Mouse (Mus musculus) embryonic facial prominence, embryonic 10.5 days (tissue): ENCODE results near the gene Tex37. TPM values are rescaled to one million over a fixed set of nuclear protein-coding genes. Genes with fewer than 3 reads are reported as not detected.

Experiments used
- DNase-seq: peaks from one replicate; pipeline ENCODE4 v3.0.0-alpha.2; 2017; ENCODE audit warnings: low spot score
- H3K27ac ChIP-seq: fragments of 300-500 bp; sonication (generic); replicated peaks from 2 replicates; pipeline ENCODE4 v1.5.1; 2016; ENCODE audit warnings: mild to moderate bottlenecking
- H3K27me3 ChIP-seq: fragments of 300-500 bp; sonication (generic); replicated peaks from 2 replicates; pipeline ENCODE4 v1.6.1; 2016; ENCODE audit warnings: low read depth, mild to moderate bottlenecking; ENCODE audit not compliant: poor library complexity, severe bottlenecking
- H3K36me3 ChIP-seq: fragments of 300-500 bp; sonication (generic); replicated peaks from 2 replicates; pipeline ENCODE4 v1.6.1; 2016; ENCODE audit warnings: mild to moderate bottlenecking, moderate library complexity
- H3K4me1 ChIP-seq: fragments of 300-500 bp; sonication (generic); 2 replicates; pipeline ENCODE4 v1.6.1; 2016
- H3K4me3 ChIP-seq: fragments of 300-500 bp; sonication (generic); 2 replicates; pipeline ENCODE4 v1.5.1; 2016; ENCODE audit warnings: mild to moderate bottlenecking, moderate library complexity
- H3K9me3 ChIP-seq: fragments of 300-500 bp; sonication (generic); 2 replicates; pipeline ENCODE4 v1.6.1; 2016; ENCODE audit warnings: mild to moderate bottlenecking
- WGBS: fragments of 180-500 bp; shearing (Covaris S2); methylation state at CpG from one replicate; pipeline ENCODE4 v1.1.7; 2016; 5-methylcytosine and 5-hydroxymethylcytosine counted together
- polyA plus RNA-seq: library from polyadenylated mRNA; unstranded; fragments of >200 nt; fragmentation: Nextera tagmentation; extraction: Ambion mirVana; gene quantifications from 2 replicates; pipeline ENCODE4 v1.2.1, GENCODE M21; 2016

Gene Tex37
- polyA plus RNA-seq, 1 experiment from 2014 or later = not detected

DNA sequence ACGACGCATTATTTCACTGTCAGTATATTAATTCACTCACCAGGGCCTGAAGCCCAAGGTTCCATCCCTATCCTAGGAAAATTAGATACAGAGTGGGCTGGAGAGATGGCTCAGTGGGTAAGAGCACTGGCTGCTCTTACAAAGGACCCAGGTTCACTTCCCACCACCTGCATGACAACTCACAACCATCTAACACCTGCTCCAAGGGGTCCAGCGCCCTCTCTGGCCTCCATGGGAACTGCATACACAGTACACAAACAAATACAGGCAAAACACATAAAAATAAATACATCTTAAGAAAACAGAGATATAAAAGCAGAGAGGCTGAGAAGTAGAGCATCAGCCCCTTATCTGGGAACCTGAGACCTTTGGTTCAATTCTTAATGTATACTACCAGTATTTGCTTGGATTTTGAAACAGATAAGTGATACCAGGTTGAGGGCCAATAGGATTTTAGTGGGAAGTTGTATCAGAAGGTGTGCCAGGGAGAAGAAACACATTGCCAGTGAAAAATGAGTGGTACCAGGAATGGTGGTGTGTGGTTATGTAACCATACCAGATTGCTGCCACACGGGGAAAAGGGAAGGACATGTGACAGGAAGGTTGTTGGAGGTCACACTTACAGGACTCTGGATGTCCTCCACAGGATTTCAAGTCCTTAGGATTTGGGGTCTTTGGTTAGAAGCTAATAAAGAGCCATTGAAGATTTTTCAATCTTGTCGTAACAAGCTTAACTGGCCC lies 44.5 kb downstream of the Tex37 start:
- 82% methylated on average over 5 of the region's 5 CpGs for WGBS
- Histone ChIP-seq H3K27me3 (no peaks in the 10 kb centered on the region), H3K27ac (no peak overlapping the region), H3K4me1 (0 out of 2 replicates have a peak, but pooled peaks cover 3% of the 10 kb centered on the region), H3K4me3 (no peak overlapping the region), H3K36me3 (peaks cover 8% of the 10 kb centered on the region), H3K9me3 (no peaks in the 10 kb centered on the region)
- no peak for DNase-seq

DNA sequence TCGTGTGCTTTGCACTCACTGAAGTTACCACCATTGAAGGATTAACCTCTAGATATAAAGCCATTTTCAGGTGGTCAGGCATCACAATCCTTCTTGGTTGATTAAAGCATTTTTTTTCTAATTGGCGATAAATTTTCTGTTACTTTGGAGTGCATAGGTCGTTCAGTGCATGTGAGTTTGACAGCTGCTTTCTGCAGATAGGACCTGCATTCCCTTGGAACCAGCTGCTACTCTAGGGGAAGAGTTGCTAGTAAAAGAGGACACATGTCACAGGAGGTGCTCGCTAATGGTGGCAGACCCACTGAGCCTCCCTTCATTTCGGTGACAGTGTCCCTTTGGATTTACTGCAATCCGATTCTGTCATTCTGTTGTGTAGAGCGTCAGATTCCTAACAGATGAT lies 46.2 kb downstream of the Tex37 start:
- H3K9me3 ChIP-seq = no peaks in the 10 kb centered on the region
- H3K27me3 ChIP-seq = no peaks in the 10 kb centered on the region
- no peaks in the 10 kb centered on the region for H3K36me3 ChIP-seq
- no peak overlapping the region for H3K27ac ChIP-seq
- WGBS = 85% methylated on average over 7 of the region's 7 CpGs
- H3K4me1 ChIP-seq = 0 out of 2 replicates have a peak, but pooled peaks cover 3% of the 10 kb centered on the region
- no peak overlapping the region for H3K4me3 ChIP-seq
- DNase-seq = no peak

GRCm38 (mm10) chr6:70872128-70872527 lies 46.6 kb downstream of the Tex37 start:
- H3K4me3 ChIP-seq = no peak overlapping the region
- 85% methylated on average over 10 of the region's 10 CpGs for WGBS
- H3K9me3 ChIP-seq = no peaks in the 10 kb centered on the region
- no peak overlapping the region for H3K27ac ChIP-seq
- 0 out of 2 replicates have a peak, but pooled peaks cover 3% of the 10 kb centered on the region for H3K4me1 ChIP-seq
- H3K36me3 ChIP-seq = no peaks in the 10 kb centered on the region
- no peaks in the 10 kb centered on the region for H3K27me3 ChIP-seq
- DNase-seq = no peak

- H3K9me3 ChIP-seq = no peaks in the 10 kb centered on the region
- H3K36me3 ChIP-seq = no peaks in the 10 kb centered on the region
- H3K4me3 ChIP-seq = no peak overlapping the region
- H3K27me3 ChIP-seq = no peaks in the 10 kb centered on the region
- H3K4me1 ChIP-seq = 0 out of 2 replicates have a peak, but pooled peaks cover 3% of the 10 kb centered on the region
- no peak for DNase-seq
- 71% methylated on average over 14 of the region's 14 CpGs for WGBS
- no peak overlapping the region for H3K27ac ChIP-seq
These were observed 47.2 kb downstream of the Tex37 start for GRCm38 (mm10) chr6:70871511-70871980.

DNA sequence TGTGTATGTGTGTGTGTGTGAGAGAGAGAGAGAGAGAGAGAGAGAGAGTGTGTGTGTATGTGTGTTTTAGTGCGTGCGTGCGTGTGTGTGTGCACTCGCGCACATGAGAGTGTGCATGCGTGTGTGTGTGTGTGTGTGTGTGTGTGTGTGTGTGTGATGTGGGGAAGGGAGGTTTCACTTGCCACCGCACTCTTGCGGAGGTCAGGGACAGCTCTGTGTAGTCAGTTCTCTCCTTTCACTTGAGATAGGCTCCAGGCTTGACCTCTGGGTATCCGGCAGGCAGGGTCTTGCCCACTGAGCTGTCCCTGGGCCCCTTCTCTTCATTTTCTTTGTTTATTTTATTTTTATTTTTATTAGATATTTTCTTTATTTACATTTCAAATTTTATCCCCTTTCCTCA lies 51.4 kb downstream of the Tex37 start:
- Histone ChIP-seq H3K27ac (no peak overlapping the region), H3K27me3 (no peaks in the 10 kb centered on the region), H3K4me1 (no peaks in the 10 kb centered on the region), H3K9me3 (no peaks in the 10 kb centered on the region), H3K36me3 (no peaks in the 10 kb centered on the region), H3K4me3 (no peak overlapping the region)
- WGBS = 92% methylated on average over 9 of the region's 9 CpGs
- DNase-seq = no peak

DNA sequence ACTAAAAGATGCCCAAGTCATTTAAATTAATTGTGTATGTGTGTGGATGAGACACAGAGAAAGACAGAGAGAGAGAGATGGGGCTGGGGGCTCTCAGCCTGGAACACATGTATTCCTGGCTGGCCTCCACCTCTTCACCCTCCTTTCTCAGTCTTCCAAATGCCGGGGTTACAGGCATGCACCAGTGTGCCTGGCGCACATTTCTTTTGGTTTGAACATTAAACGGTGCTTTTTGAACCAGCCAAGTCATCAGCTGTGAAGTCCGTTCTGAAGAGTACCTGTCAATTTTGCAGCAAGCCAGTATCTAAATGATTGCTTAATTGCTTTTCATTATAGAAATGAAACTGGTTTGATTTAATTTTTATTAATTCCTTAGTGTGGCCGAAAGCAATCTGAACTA lies 52.0 kb downstream of the Tex37 start:
- Histone ChIP-seq H3K9me3 (no peaks in the 10 kb centered on the region), H3K27ac (no peak overlapping the region), H3K4me1 (no peaks in the 10 kb centered on the region), H3K4me3 (no peak overlapping the region), H3K27me3 (no peaks in the 10 kb centered on the region), H3K36me3 (no peaks in the 10 kb centered on the region)
- WGBS = 85% methylated on average over 5 of the region's 5 CpGs
- DNase-seq = no peak

DNA sequence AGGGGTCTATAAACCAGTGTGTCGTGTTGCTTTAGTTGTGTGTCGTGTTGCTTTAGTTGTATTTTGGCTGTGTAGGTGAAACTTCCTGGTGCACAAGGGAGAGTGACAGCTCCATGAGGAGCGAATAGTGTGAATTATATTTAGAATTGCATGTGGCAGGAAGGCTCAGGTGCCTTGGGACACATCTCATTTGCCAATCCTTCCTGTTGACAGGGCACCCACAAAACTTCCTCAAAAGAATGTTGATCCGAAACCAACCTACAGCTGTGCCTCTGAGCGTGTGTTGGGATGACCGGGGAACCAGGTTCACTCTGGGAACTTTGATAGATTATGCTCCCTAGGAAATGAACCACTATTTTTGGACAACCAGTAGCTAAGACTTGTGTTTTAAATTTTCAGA lies 54.4 kb downstream of the Tex37 start:
- Histone ChIP-seq H3K27ac (no peak overlapping the region), H3K4me1 (no peaks in the 10 kb centered on the region), H3K4me3 (no peak overlapping the region), H3K27me3 (no peaks in the 10 kb centered on the region), H3K9me3 (no peaks in the 10 kb centered on the region), H3K36me3 (peaks cover 8% of the 10 kb centered on the region)
- 94% methylated on average over 6 of the region's 6 CpGs for WGBS
- no peak for DNase-seq

Other genes with a start within 250 kb of the Tex37 start
- 2.3 TPM in 2 replicates for gene Rpia, start 126.7 kb downstream of the Tex37 start, polyA plus RNA-seq
- 7.7 and 9.0 TPM in 2 replicates for gene Eif2ak3, start 74.4 kb downstream of the Tex37 start, polyA plus RNA-seq
- gene Foxi3, start 37.6 kb upstream of the Tex37 start, polyA plus RNA-seq = 0.26 and 0.37 TPM in 2 replicates
- 5.3 TPM in 2 replicates for gene Thnsl2, start 225.5 kb upstream of the Tex37 start, polyA plus RNA-seq